Mouse (Mus musculus) erythroblast, embryonic 14.5 days (primary cell): ENCODE results near the gene Fto.

ENCODE experiments used
- GATA1 ChIP-seq: IDR thresholded peaks from 2 replicates; pipeline ENCODE4 v1.6.1; 2012; ENCODE audit warnings: low read length, inconsistent platforms, mixed read lengths
- TAL1 ChIP-seq: IDR thresholded peaks from 3 replicates; pipeline ENCODE4 v1.6.1; 2012; ENCODE audit warnings: low read length, inconsistent platforms, mixed read lengths

GRCm38 (mm10) chr8:91383811-91384210 lies 70.5 kb downstream of the Fto start:
- TF ChIP-seq TAL1 (no peak), GATA1 (no peak)
